Mouse (Mus musculus) hindlimb bud, embryonic 11.5 days (tissue): Measurements from ENCODE around the gene Hist1h3d.
"Not testable (repeated sequence)": the region's sequence is repeated elsewhere in the genome, so short reads cannot be mapped to it uniquely, and the experiment has no call there.

ENCODE experiments used
- DNase-seq: peaks from one replicate; pipeline ENCODE4 v3.0.0-alpha.2; 2012; ENCODE audit warnings: low read depth, low spot score; ENCODE audit errors: extremely low spot score

The Hist1h3d gene

GRCm38 (mm10) chr13:23575271-23575851 is at the start of gene Hist1h3d:
Gene Hist1h3d (plus strand): TSS chr13:23575763.
- DNase-seq, result no peak

- DNase-seq, result no peak
These were observed 49.7 kb upstream of the Hist1h3d start for GRCm38 (mm10) chr13:23525901-23526300.

DNA sequence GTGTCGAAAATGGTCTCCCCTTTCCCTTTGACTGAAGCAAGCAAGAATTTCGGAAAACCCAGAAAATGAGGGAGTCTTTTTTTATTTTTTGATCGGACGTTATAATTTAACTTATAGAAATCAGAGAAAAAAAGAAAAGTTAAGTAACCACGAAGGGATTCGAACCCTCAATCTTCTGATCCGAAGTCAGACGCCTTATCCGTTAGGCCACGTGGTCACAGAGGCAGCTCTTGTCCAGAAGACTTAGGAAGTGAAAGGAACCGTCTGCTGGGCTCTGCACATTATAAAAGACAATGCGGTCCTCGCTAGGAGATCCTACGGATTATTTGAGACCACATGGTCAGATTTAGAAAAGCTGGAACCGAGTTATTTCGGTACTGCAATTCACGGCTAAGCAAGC is 49.3 kb upstream of the Hist1h3d start:
- DNase-seq, result no peak

GRCm38 (mm10) chr13:23529005-23529404 is 46.6 kb upstream of the Hist1h3d start:
- DNase-seq, result no peak

GRCm38 (mm10) chr13:23529480-23530165 is 45.9 kb upstream of the Hist1h3d start:
- DNase-seq, result no peak

GRCm38 (mm10) chr13:23530181-23530900 is 45.2 kb upstream of the Hist1h3d start:
- DNase-seq, result no peak

DNA sequence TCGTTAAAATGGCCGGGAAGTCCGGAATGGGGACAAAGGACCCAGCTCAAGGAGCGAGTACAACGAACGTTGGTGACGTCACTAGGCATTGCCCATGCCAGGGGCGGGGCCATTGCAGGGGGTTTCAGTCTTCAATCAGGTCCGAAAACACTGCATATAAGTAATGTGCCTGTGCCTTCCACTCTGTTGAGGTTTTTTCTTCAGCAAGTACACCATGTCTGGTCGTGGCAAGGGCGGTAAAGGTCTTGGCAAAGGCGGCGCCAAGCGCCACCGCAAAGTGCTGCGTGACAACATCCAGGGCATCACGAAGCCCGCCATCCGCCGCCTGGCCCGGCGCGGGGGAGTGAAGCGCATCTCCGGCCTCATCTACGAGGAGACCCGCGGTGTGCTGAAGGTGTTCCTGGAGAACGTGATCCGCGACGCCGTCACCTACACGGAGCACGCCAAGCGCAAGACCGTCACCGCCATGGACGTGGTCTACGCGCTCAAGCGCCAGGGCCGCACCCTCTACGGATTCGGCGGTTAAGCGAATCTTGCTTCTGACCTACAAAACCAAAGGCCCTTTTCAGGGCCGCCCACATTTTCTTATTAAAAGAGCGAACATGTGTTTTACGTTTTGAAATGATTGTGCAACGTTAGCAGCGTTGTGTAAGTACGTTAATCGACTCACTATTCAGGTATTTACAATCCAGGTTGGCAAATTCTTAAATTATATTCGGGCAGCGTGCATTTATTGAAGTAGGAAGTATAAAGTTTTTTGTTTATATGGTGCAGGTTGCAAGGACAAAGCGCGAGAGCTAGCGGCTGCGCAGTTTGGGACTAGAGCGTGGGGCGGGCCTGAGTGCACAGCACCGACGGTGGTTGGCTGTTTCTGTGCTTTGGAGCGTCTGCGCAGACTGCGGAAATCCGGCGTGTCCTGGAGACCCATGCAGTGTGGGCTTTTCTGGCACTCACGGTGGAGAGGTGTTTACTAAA is 44.4 kb upstream of the Hist1h3d start, which contains the start of gene Hist1h4h:
Gene Hist1h4h (plus strand): TSS at position 150 of the 975 bp plus-strand sequence.
- peak; percentile 98 for DNase-seq

GRCm38 (mm10) chr13:23532262-23533075 is 43.1 kb upstream of the Hist1h3d start:
- DNase-seq, result no peak

- not testable (repeated sequence) for DNase-seq
These were observed 41.8 kb upstream of the Hist1h3d start, which contains the start of gene Hist1h2af for GRCm38 (mm10) chr13:23533560-23534367. Gene Hist1h2af (plus strand): TSS chr13:23533906.

- no peak for DNase-seq
These were observed 41.0 kb upstream of the Hist1h3d start for GRCm38 (mm10) chr13:23534368-23535131.

DNA sequence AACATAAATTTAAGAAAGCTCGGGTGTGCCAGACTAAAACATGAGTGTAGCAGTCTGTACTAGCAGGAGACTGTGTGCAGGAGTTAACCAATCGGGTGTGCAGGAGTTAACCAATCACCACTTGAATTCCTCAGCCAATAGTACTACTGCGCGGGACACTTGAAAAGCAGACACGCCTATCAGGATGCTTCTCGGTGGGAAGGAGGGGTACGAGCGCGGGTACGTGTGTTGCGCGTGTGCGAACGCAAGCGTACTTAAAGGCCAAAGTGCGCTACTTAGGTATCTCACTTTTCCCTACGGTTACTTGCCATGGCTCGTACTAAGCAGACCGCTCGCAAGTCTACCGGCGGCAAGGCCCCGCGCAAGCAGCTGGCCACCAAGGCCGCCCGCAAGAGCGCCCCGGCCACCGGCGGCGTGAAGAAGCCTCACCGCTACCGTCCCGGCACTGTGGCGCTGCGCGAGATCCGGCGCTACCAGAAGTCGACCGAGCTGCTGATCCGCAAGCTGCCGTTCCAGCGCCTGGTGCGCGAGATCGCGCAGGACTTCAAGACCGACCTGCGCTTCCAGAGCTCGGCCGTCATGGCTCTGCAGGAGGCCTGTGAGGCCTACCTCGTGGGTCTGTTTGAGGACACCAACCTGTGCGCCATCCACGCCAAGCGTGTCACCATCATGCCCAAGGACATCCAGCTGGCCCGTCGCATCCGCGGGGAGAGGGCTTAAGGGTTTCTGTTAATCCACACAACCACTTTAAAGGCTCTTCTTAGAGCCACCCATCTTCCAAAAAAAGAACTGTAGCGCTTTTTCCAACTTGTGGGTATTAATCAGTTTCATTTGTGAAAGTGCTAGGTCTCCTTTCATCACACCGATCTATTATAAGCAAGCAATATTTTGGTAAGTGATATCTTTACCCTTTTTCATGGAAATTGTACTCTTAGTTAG is 40.2 kb upstream of the Hist1h3d start, which contains the start of gene Hist1h3g:
Gene Hist1h3g (plus strand): TSS at position 286 of the 939 bp plus-strand sequence.
- DNase-seq, result not testable (repeated sequence)

DNA sequence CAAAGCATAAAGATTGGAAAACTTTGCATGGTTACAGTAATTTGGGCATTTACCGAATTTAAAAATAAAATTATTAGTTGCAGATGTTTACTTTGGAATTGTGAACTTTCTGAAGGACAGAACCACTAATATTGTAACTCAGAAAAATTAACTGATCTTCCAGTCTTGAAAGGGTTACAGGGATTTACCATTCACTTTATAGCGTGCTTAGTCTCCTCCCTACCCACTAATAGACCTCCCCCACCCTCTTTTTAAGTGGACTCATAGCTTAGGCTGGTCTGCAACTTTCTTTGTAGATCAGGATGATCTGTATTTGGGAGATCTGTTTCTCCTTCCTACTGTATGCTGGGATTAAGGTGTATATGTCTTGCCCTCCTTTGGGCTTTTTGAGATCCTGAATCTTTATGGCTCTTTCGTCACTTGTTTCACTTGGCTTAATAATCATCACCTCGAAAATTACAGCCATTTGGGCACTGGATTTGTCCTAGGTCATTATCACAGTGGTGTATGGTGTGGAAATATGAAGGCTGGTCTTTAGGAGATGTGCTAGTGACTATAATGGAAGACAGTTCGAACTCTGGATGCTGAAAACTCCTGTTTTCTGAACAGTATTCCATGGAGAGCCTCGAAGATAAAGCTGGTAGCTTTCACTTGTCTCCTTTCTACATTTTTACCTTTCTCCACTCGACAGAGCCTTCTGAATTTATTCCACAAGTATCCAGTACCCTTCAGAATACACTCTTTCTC is 39.3 kb upstream of the Hist1h3d start:
- DNase-seq, result no peak

DNA sequence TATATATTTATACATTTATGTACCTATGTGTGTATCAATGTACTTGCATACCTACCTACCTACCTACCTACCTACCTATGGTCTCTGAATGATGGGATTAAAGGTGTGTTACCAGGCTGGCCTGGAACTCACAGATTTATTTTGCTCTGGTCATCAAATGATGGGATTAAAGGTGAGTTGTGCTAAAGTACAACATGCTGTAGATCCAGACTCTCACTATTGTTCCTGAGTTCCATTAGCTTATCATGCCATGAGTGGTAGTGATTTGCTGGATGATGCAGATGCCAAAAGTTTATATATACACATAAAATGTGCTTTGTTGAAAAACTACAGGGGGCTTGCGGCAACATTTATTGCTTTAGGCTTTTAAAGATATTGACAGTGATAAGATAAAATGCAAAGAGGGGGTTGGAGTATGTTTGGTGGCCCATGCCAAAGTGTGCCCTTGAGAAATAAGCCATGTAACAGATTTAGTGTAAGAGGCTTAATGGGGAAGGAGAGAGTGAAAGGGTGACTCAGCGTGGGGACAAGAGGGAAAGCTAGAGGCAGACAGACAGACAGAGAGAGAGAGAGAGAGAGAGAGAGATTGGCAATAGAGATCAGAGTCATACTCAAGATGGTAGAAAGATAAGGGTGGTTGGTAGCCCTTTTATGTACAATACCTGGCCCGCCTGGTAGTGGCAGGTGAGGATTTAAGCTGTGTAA is 38.4 kb upstream of the Hist1h3d start:
- DNase-seq, result no peak

- no peak for DNase-seq
These were observed 37.3 kb upstream of the Hist1h3d start for GRCm38 (mm10) chr13:23538249-23538648.

DNA sequence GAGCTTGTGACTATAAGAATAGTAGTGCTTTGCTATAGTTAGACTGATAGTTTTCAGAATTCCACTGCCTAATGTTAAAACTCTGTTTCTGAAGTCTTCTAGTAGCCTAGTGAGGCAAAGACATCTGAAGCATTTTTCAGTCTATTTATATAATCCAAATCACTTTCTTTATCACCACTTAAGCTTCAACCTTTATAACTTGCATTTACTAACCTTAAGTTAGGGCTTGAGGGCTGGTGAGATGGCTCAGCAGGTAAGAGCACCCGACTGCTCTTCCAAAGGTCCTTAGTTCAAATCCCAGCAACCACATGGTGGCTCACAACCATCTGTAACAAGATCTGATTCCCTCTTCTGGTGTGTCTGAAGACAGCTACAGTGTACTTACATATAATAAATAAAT is 35.7 kb upstream of the Hist1h3d start:
- DNase-seq, result not testable (repeated sequence)

DNA sequence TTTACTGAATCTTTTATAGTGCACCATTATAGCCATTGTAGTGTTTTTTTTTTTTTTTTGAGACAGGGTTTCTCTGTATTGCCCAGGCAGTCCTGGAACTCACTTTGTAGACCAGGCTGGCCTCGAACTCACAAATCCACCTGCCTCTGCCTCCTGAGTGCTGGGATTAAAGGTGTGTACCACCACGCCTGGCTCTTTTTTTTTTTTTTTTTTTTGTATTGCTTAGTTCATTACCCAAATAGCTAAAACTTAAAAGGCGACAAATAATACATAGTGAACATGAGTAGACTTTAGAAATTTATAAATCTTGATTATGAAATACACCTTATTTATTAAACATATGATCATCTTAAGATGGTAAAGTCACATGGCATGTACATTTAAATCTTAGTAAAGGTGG is 34.1 kb upstream of the Hist1h3d start:
- DNase-seq, result no peak
